Mouse (Mus musculus): ENCODE results near the gene Sgpp1.

Sgpp1 gene

GRCm38 (mm10) chr12:75735246-75736200 lies at the start of gene Sgpp1:
Gene Sgpp1, minus strand, starts transcription at chr12:75735729.
- DNase-seq (ENCODE audit: low read depth, low spot score): peak; percentile 66

GRCm38 (mm10) chr12:75784271-75784751 lies 48.8 kb upstream of the Sgpp1 start:
- no peak for DNase-seq (ENCODE audit: low read depth, low spot score)

- no peak for DNase-seq (ENCODE audit: low read depth, low spot score)
These were observed 46.5 kb upstream of the Sgpp1 start for GRCm38 (mm10) chr12:75781995-75782394.

GRCm38 (mm10) chr12:75781445-75781844 lies 45.9 kb upstream of the Sgpp1 start:
- no peak for DNase-seq (ENCODE audit: low read depth, low spot score)

- DNase-seq (ENCODE audit: low read depth, low spot score): peak; percentile 6
These were observed 37.0 kb upstream of the Sgpp1 start for GRCm38 (mm10) chr12:75772424-75773034.

- DNase-seq (ENCODE audit: low read depth, low spot score): no peak
These were observed 35.9 kb upstream of the Sgpp1 start for GRCm38 (mm10) chr12:75771410-75771809.

- DNase-seq (ENCODE audit: low read depth, low spot score): no peak
These were observed 31.4 kb upstream of the Sgpp1 start for GRCm38 (mm10) chr12:75766885-75767317.

- DNase-seq (ENCODE audit: low read depth, low spot score): no peak
These were observed 30.9 kb upstream of the Sgpp1 start for GRCm38 (mm10) chr12:75766395-75766794.

- no peak for DNase-seq (ENCODE audit: low read depth, low spot score)
These were observed 30.2 kb upstream of the Sgpp1 start for GRCm38 (mm10) chr12:75765751-75766150.

GRCm38 (mm10) chr12:75756387-75756786 lies 20.9 kb upstream of the Sgpp1 start:
- no peak for DNase-seq (ENCODE audit: low read depth, low spot score)

GRCm38 (mm10) chr12:75753730-75754129 lies 18.2 kb upstream of the Sgpp1 start:
- DNase-seq (ENCODE audit: low read depth, low spot score): no peak

GRCm38 (mm10) chr12:75752077-75752476 lies 16.5 kb upstream of the Sgpp1 start:
- no peak for DNase-seq (ENCODE audit: low read depth, low spot score)

GRCm38 (mm10) chr12:75748574-75748973 lies 13.0 kb upstream of the Sgpp1 start:
- DNase-seq (ENCODE audit: low read depth, low spot score): no peak

- DNase-seq (ENCODE audit: low read depth, low spot score): no peak
These were observed 10.3 kb upstream of the Sgpp1 start for GRCm38 (mm10) chr12:75745697-75746290.

- DNase-seq (ENCODE audit: low read depth, low spot score): no peak
These were observed 6.6 kb upstream of the Sgpp1 start for GRCm38 (mm10) chr12:75742101-75742500.

GRCm38 (mm10) chr12:75741273-75741672 lies 5.7 kb upstream of the Sgpp1 start:
- no peak for DNase-seq (ENCODE audit: low read depth, low spot score)

GRCm38 (mm10) chr12:75740451-75740850 lies 4.9 kb upstream of the Sgpp1 start:
- no peak for DNase-seq (ENCODE audit: low read depth, low spot score)

- DNase-seq (ENCODE audit: low read depth, low spot score): no peak
These were observed 4.1 kb upstream of the Sgpp1 start for GRCm38 (mm10) chr12:75739611-75740010.

GRCm38 (mm10) chr12:75736296-75736695 lies 767 bp upstream of the Sgpp1 start:
- DNase-seq (ENCODE audit: low read depth, low spot score): no peak

GRCm38 (mm10) chr12:75734891-75735245 lies 661 bp downstream of the Sgpp1 start:
- DNase-seq (ENCODE audit: low read depth, low spot score): peak; percentile 35

- DNase-seq (ENCODE audit: low read depth, low spot score): peak; percentile 25
These were observed 1.4 kb downstream of the Sgpp1 start for GRCm38 (mm10) chr12:75734167-75734566.

GRCm38 (mm10) chr12:75733331-75734070 lies 2.0 kb downstream of the Sgpp1 start:
- no peak for DNase-seq (ENCODE audit: low read depth, low spot score)
